Mouse (Mus musculus): ENCODE results near the gene Rnf187.

Gene Rnf187

GRCm38 (mm10) chr11:58939088-58939439 lies 348 bp upstream of the Rnf187 start:
- peaks cover under 1% of the 10 kb centered on the region; the same call in 1 of the 2 replicates for H3K36me3 ChIP-seq (ENCODE audit: control insufficient read depth, insufficient read depth, low read length, poor library complexity, severe bottlenecking)
- no peak for DNase-seq (ENCODE audit: low read depth, low spot score)
- no peaks in the 10 kb centered on the region for H3K27me3 ChIP-seq (ENCODE audit: control insufficient read depth, insufficient read depth, low read length, poor library complexity, severe bottlenecking)

GRCm38 (mm10) chr11:58937909-58938308 lies 807 bp downstream of the Rnf187 start:
- Histone ChIP-seq H3K27me3 (ENCODE audit: control insufficient read depth, insufficient read depth, low read length, poor library complexity, severe bottlenecking) (no peaks in the 10 kb centered on the region), H3K36me3 (ENCODE audit: control insufficient read depth, insufficient read depth, low read length, poor library complexity, severe bottlenecking) (peaks cover 2% of the 10 kb centered on the region; the same call in 1 of the 2 replicates)
- DNase-seq (ENCODE audit: low read depth, low spot score): no peak

- peak; percentile 58 for DNase-seq (ENCODE audit: low read depth, low spot score)
- peaks cover 4% of the 10 kb centered on the region; the same call in 1 of the 2 replicates for H3K36me3 ChIP-seq (ENCODE audit: control insufficient read depth, insufficient read depth, low read length, poor library complexity, severe bottlenecking)
- no peaks in the 10 kb centered on the region for H3K27me3 ChIP-seq (ENCODE audit: control insufficient read depth, insufficient read depth, low read length, poor library complexity, severe bottlenecking)
Measured at GRCm38 (mm10) chr11:58931576-58931975, 7.1 kb downstream of the Rnf187 start.

- Histone ChIP-seq H3K27me3 (ENCODE audit: control insufficient read depth, insufficient read depth, low read length, poor library complexity, severe bottlenecking) (no peaks in the 10 kb centered on the region), H3K36me3 (ENCODE audit: control insufficient read depth, insufficient read depth, low read length, poor library complexity, severe bottlenecking) (peaks cover 4% of the 10 kb centered on the region; the same call in 1 of the 2 replicates)
- DNase-seq (ENCODE audit: low read depth, low spot score): no peak
Measured at GRCm38 (mm10) chr11:58930254-58930653, 8.5 kb downstream of the Rnf187 start.

- Histone ChIP-seq H3K27me3 (ENCODE audit: control insufficient read depth, insufficient read depth, low read length, poor library complexity, severe bottlenecking) (no peaks in the 10 kb centered on the region), H3K36me3 (ENCODE audit: control insufficient read depth, insufficient read depth, low read length, poor library complexity, severe bottlenecking) (peaks cover 4% of the 10 kb centered on the region; the same call in 1 of the 2 replicates)
- DNase-seq (ENCODE audit: low read depth, low spot score): no peak
Measured at GRCm38 (mm10) chr11:58929641-58930040, 9.1 kb downstream of the Rnf187 start.

GRCm38 (mm10) chr11:58929055-58929454 lies 9.7 kb downstream of the Rnf187 start:
- no peaks in the 10 kb centered on the region for H3K27me3 ChIP-seq (ENCODE audit: control insufficient read depth, insufficient read depth, low read length, poor library complexity, severe bottlenecking)
- no peak for DNase-seq (ENCODE audit: low read depth, low spot score)
- H3K36me3 ChIP-seq (ENCODE audit: control insufficient read depth, insufficient read depth, low read length, poor library complexity, severe bottlenecking): peaks cover 3% of the 10 kb centered on the region; the same call in 1 of the 2 replicates

- peak; percentile 85 for DNase-seq (ENCODE audit: low read depth, low spot score)
Measured at GRCm38 (mm10) chr11:58927790-58928651, 10.7 kb downstream of the Rnf187 start.

GRCm38 (mm10) chr11:58927053-58927452 lies 11.7 kb downstream of the Rnf187 start:
- no peak for DNase-seq (ENCODE audit: low read depth, low spot score)
- Histone ChIP-seq H3K36me3 (ENCODE audit: control insufficient read depth, insufficient read depth, low read length, poor library complexity, severe bottlenecking) (no peaks in the 10 kb centered on the region), H3K27me3 (ENCODE audit: control insufficient read depth, insufficient read depth, low read length, poor library complexity, severe bottlenecking) (no peaks in the 10 kb centered on the region)

More at GRCm38 (mm10) chr11:58927790-58928651, 10.7 kb downstream of the Rnf187 start:
- Histone ChIP-seq H3K27me3 (ENCODE audit: control insufficient read depth, insufficient read depth, low read length, poor library complexity, severe bottlenecking) (no peaks in the 10 kb centered on the region), H3K36me3 (ENCODE audit: control insufficient read depth, insufficient read depth, low read length, poor library complexity, severe bottlenecking) (0 out of 2 replicates have a peak, but pooled peaks cover 2% of the 10 kb centered on the region)

- Histone ChIP-seq H3K36me3 (ENCODE audit: control insufficient read depth, insufficient read depth, low read length, poor library complexity, severe bottlenecking) (no peaks in the 10 kb centered on the region), H3K27me3 (ENCODE audit: control insufficient read depth, insufficient read depth, low read length, poor library complexity, severe bottlenecking) (no peaks in the 10 kb centered on the region)
- DNase-seq (ENCODE audit: low read depth, low spot score): no peak
Measured at GRCm38 (mm10) chr11:58926651-58927050, 12.1 kb downstream of the Rnf187 start.

- Histone ChIP-seq H3K36me3 (ENCODE audit: control insufficient read depth, insufficient read depth, low read length, poor library complexity, severe bottlenecking) (no peaks in the 10 kb centered on the region), H3K27me3 (ENCODE audit: control insufficient read depth, insufficient read depth, low read length, poor library complexity, severe bottlenecking) (no peaks in the 10 kb centered on the region)
- DNase-seq (ENCODE audit: low read depth, low spot score): no peak
Measured at GRCm38 (mm10) chr11:58922420-58922819, 16.3 kb downstream of the Rnf187 start.

GRCm38 (mm10) chr11:58918759-58919158 lies 20.0 kb downstream of the Rnf187 start:
- H3K27me3 ChIP-seq (ENCODE audit: control insufficient read depth, insufficient read depth, low read length, poor library complexity, severe bottlenecking): no peaks in the 10 kb centered on the region
- H3K36me3 ChIP-seq (ENCODE audit: control insufficient read depth, insufficient read depth, low read length, poor library complexity, severe bottlenecking): no peaks in the 10 kb centered on the region
- DNase-seq (ENCODE audit: low read depth, low spot score): no peak

GRCm38 (mm10) chr11:58917745-58918366 lies 20.9 kb downstream of the Rnf187 start, which contains the start of gene Btnl10:
Gene Btnl10, plus strand, starts transcription at chr11:58917908.
- DNase-seq (ENCODE audit: low read depth, low spot score): no peak

GRCm38 (mm10) chr11:58916879-58917744 lies 21.6 kb downstream of the Rnf187 start:
- Histone ChIP-seq H3K27me3 (ENCODE audit: control insufficient read depth, insufficient read depth, low read length, poor library complexity, severe bottlenecking) (no peaks in the 10 kb centered on the region), H3K36me3 (ENCODE audit: control insufficient read depth, insufficient read depth, low read length, poor library complexity, severe bottlenecking) (no peaks in the 10 kb centered on the region)
- DNase-seq (ENCODE audit: low read depth, low spot score): peak; percentile 84

More at GRCm38 (mm10) chr11:58917745-58918366, 20.9 kb downstream of the Rnf187 start, which contains the start of gene Btnl10:
- Histone ChIP-seq H3K36me3 (ENCODE audit: control insufficient read depth, insufficient read depth, low read length, poor library complexity, severe bottlenecking) (no peaks in the 10 kb centered on the region), H3K27me3 (ENCODE audit: control insufficient read depth, insufficient read depth, low read length, poor library complexity, severe bottlenecking) (no peaks in the 10 kb centered on the region)

GRCm38 (mm10) chr11:58914461-58915028 lies 24.2 kb downstream of the Rnf187 start:
- H3K27me3 ChIP-seq (ENCODE audit: control insufficient read depth, insufficient read depth, low read length, poor library complexity, severe bottlenecking): no peaks in the 10 kb centered on the region
- H3K36me3 ChIP-seq (ENCODE audit: control insufficient read depth, insufficient read depth, low read length, poor library complexity, severe bottlenecking): no peaks in the 10 kb centered on the region
- peak; percentile 65 for DNase-seq (ENCODE audit: low read depth, low spot score)

All from splenic B cell, adult 2 months (primary cell).